Mouse (Mus musculus) limb, embryonic 11.5 days (tissue): ENCODE results near the gene Prepl. TPM values are rescaled to one million over a fixed set of nuclear protein-coding genes. Genes with fewer than 3 reads are reported as not detected.

ENCODE experiments used
- ATAC-seq: fragments of 200-750 bp; cut with Nextera tagmentation; 2 replicates; pipeline ENCODE4 v1.8.0; 2017; ENCODE audit warnings: low read depth; ENCODE audit not compliant: insufficient number of reproducible peaks, low FRiP score, low TSS enrichment
- DNase-seq: peaks from one replicate; pipeline ENCODE4 v3.0.0-alpha.2; 2015; ENCODE audit warnings: low spot score
- H3K27ac ChIP-seq: fragments of 300-500 bp; sonication (generic); replicated peaks from 2 replicates; pipeline ENCODE4 v1.5.1; 2014; ENCODE audit warnings: low read depth, mild to moderate bottlenecking, low read length
- H3K27me3 ChIP-seq: fragments of 300-500 bp; sonication (generic); 2 replicates; pipeline ENCODE4 v1.6.1; 2014; ENCODE audit warnings: mild to moderate bottlenecking, low read length, mixed read lengths; ENCODE audit not compliant: control insufficient read depth, insufficient read depth
- H3K36me3 ChIP-seq: fragments of 300-500 bp; sonication (generic); 2 replicates; pipeline ENCODE4 v1.6.1; 2014; ENCODE audit warnings: mild to moderate bottlenecking, low read length, moderate library complexity, mixed read lengths; ENCODE audit not compliant: control insufficient read depth, insufficient read depth
- H3K4me1 ChIP-seq: fragments of 300-500 bp; sonication (generic); 2 replicates; pipeline ENCODE4 v1.6.1; 2014; ENCODE audit warnings: low read length, mixed read lengths; ENCODE audit not compliant: control insufficient read depth, insufficient read depth
- H3K4me2 ChIP-seq: fragments of 300-500 bp; sonication (generic); 2 replicates; pipeline ENCODE4 v1.6.1; 2014; ENCODE audit warnings: low read depth, mild to moderate bottlenecking, moderate library complexity; ENCODE audit not compliant: severe bottlenecking
- H3K4me3 ChIP-seq: fragments of 300-500 bp; sonication (generic); 2 replicates; pipeline ENCODE4 v1.5.1; 2014; ENCODE audit warnings: low read depth, low read length
- H3K9ac ChIP-seq: fragments of 300-500 bp; sonication (generic); 2 replicates; pipeline ENCODE4 v1.6.1; 2014; ENCODE audit warnings: mild to moderate bottlenecking, low read length
- H3K9me3 ChIP-seq: fragments of 300-500 bp; sonication (generic); 2 replicates; pipeline ENCODE4 v1.6.1; 2016; ENCODE audit warnings: low read length; ENCODE audit not compliant: control insufficient read depth
- WGBS: fragments of 180-500 bp; shearing (Covaris S2); extraction: QIAGEN DNeasy Blood & Tissue Kit; methylation state at CpG from one replicate; pipeline ENCODE4 v1.1.7; 2014; 5-methylcytosine and 5-hydroxymethylcytosine counted together
- polyA plus RNA-seq: library from polyadenylated mRNA; unstranded; fragments of >200 nt; fragmentation: Nextera tagmentation; extraction: Ambion mirVana; gene quantifications from 2 replicates; pipeline ENCODE4 v1.2.1, GENCODE M21; 2014

Prepl gene
- polyA plus RNA-seq, 1 experiment from 2014 or later, result 35.3 TPM

GRCm38 (mm10) chr17:85067331-85067730, 22.7 kb downstream of the Prepl start:
- DNase-seq (no peak), ATAC-seq (no peak)
- Histone ChIP-seq H3K4me3 (no peak overlapping the region), H3K27ac (no peak overlapping the region), H3K27me3 (no peaks in the 10 kb centered on the region), H3K36me3 (peaks cover 7% of the 10 kb centered on the region), H3K9me3 (no peaks in the 10 kb centered on the region), H3K4me1 (no peaks in the 10 kb centered on the region), H3K9ac (no peak overlapping the region), H3K4me2 (no peak overlapping the region)
- WGBS, result 92% methylated on average over 7 of the region's 7 CpGs

- 93% methylated on average over 7 of the region's 7 CpGs for WGBS
- H3K9me3 ChIP-seq, result no peaks in the 10 kb centered on the region
Measured at GRCm38 (mm10) chr17:85063560-85063959, 26.5 kb downstream of the Prepl start.

GRCm38 (mm10) chr17:85059136-85059535, 30.9 kb downstream of the Prepl start:
- ATAC-seq (no peak), DNase-seq (no peak)
- H3K4me1 ChIP-seq, result no peaks in the 10 kb centered on the region
- H3K36me3 ChIP-seq, result no peaks in the 10 kb centered on the region
- WGBS, result 88% methylated on average over 6 of the region's 6 CpGs
- H3K4me2 ChIP-seq, result no peak overlapping the region
- no peak overlapping the region for H3K4me3 ChIP-seq
- no peaks in the 10 kb centered on the region for H3K9me3 ChIP-seq
- no peaks in the 10 kb centered on the region for H3K27me3 ChIP-seq
- H3K9ac ChIP-seq, result no peak overlapping the region
- H3K27ac ChIP-seq, result no peak overlapping the region

More at GRCm38 (mm10) chr17:85063560-85063959, 26.5 kb downstream of the Prepl start:
- Histone ChIP-seq H3K4me3 (no peak overlapping the region), H3K27ac (no peak overlapping the region), H3K36me3 (peaks cover 7% of the 10 kb centered on the region), H3K4me2 (no peak overlapping the region), H3K4me1 (no peaks in the 10 kb centered on the region), H3K27me3 (no peaks in the 10 kb centered on the region), H3K9ac (no peak overlapping the region)
- DNase-seq, result no peak
- ATAC-seq, result no peak

DNA sequence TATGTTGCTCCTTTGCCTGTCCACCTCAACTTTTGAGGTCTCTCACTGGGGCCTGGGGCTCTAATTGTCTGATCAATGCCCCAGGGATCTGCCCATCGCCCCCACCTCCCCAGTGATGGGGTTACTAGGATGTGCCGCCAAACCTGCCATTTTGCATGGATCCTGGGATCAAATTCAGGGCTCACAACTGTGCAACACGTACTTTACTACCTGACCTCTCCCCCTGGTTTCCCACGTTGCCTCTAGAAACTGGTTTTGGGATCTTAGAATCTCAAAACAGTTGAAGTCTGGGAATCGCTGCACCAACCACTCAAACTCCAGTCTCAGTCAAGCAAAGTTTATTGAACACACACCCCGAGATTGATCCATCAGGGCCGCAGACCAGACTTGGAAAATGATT, 31.8 kb downstream of the Prepl start:
- H3K27ac ChIP-seq, result no peak overlapping the region
- no peak overlapping the region for H3K9ac ChIP-seq
- WGBS, result 91% methylated on average over 7 of the region's 7 CpGs
- DNase-seq (no peak), ATAC-seq (no peak)
- H3K27me3 ChIP-seq, result no peaks in the 10 kb centered on the region
- H3K36me3 ChIP-seq, result no peaks in the 10 kb centered on the region
- H3K9me3 ChIP-seq, result no peaks in the 10 kb centered on the region
- H3K4me1 ChIP-seq, result no peaks in the 10 kb centered on the region
- no peak overlapping the region for H3K4me3 ChIP-seq
- no peak overlapping the region for H3K4me2 ChIP-seq

DNA sequence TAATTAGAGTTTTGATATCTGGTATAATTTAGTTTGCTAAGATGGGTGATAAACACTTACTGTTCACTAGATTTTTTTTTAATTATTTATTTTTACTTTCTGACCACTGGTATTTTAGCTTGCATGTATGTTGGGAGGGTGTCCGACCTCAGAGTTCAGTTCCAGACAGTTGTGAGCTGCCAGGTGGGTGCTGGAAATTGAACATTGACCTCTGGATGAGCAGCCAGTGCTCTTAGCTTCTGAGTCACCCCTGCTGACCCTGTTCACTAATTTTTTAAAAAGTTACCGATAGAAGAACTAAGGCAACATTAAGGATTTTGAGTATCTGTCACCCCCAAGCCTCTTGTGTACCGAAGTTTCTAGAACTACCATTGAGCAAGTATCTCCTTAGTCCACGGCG, 41.7 kb downstream of the Prepl start:
- DNase-seq (no peak), ATAC-seq (no peak)
- no peaks in the 10 kb centered on the region for H3K36me3 ChIP-seq
- H3K4me3 ChIP-seq, result no peak overlapping the region
- H3K9ac ChIP-seq, result no peak overlapping the region
- no peak overlapping the region for H3K27ac ChIP-seq
- WGBS, result 93% methylated on average over 5 of the region's 5 CpGs
- no peaks in the 10 kb centered on the region for H3K27me3 ChIP-seq
- H3K9me3 ChIP-seq, result no peaks in the 10 kb centered on the region
- no peak overlapping the region for H3K4me2 ChIP-seq
- no peaks in the 10 kb centered on the region for H3K4me1 ChIP-seq

DNA sequence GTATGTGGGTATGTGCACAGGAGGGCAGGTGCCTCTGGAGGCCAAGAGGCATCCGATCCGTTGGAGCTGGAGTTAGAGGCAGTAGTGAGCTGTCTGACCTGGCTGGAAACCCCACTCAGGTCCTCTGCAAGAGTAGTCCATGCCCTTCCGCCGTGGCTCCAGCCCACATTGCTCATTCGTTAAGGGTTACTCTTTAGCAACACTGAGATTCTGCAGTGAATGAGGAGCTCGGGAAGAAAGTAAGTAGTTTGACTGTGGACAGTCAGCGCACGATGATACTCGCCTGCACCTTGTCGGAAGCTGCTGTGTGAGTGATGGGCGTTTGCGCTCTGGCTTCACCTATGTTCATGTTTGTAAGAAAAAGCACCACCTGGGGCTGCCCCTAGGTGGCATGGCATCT, 44.9 kb downstream of the Prepl start:
- no peaks in the 10 kb centered on the region for H3K9me3 ChIP-seq
- WGBS, result 86% methylated on average over 12 of the region's 12 CpGs

DNA sequence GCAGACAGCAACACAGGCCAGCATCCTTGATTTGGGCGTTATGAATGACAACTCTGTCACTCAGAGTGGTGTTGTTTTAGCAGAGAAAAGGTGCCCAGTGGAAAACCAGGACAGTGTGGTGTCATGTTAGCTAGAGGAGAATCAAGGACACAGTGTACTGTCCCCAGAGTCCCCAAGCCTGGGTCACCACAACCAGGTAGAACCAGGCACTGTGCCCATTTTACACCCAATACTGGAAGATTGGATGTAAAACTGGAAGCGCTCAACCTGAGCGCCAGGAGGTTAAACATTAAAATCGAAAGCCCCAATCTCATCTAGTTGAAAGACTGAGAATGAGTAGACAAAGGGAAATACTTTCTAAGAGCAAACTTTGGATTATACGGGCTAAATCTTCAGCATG, 45.6 kb downstream of the Prepl start:
- WGBS, result 93% methylated on average over 5 of the region's 5 CpGs
- H3K4me1 ChIP-seq, result no peaks in the 10 kb centered on the region
- H3K4me3 ChIP-seq, result no peak overlapping the region
- no peak overlapping the region for H3K4me2 ChIP-seq
- no peak overlapping the region for H3K27ac ChIP-seq
- H3K9ac ChIP-seq, result no peak overlapping the region
- H3K27me3 ChIP-seq, result no peaks in the 10 kb centered on the region
- no peaks in the 10 kb centered on the region for H3K9me3 ChIP-seq
- ATAC-seq (no peak), DNase-seq (no peak)
- H3K36me3 ChIP-seq, result no peaks in the 10 kb centered on the region

More for the DNA sequence above, 44.9 kb downstream of the Prepl start:
- no peaks in the 10 kb centered on the region for H3K36me3 ChIP-seq
- no peak for DNase-seq
- ATAC-seq, result no peak
- H3K9ac ChIP-seq, result no peak overlapping the region
- H3K4me1 ChIP-seq, result no peaks in the 10 kb centered on the region
- no peaks in the 10 kb centered on the region for H3K27me3 ChIP-seq
- no peak overlapping the region for H3K27ac ChIP-seq
- H3K4me2 ChIP-seq, result no peak overlapping the region
- no peak overlapping the region for H3K4me3 ChIP-seq

- no peaks in the 10 kb centered on the region for H3K4me1 ChIP-seq
- H3K27me3 ChIP-seq, result no peaks in the 10 kb centered on the region
- H3K9me3 ChIP-seq, result no peaks in the 10 kb centered on the region
- ATAC-seq (no peak), DNase-seq (no peak)
- H3K9ac ChIP-seq, result no peak overlapping the region
- WGBS, result 81% methylated on average over 6 of the region's 6 CpGs
- H3K36me3 ChIP-seq, result no peaks in the 10 kb centered on the region
- H3K4me2 ChIP-seq, result no peak overlapping the region
- H3K4me3 ChIP-seq, result no peak overlapping the region
- no peak overlapping the region for H3K27ac ChIP-seq
Measured at GRCm38 (mm10) chr17:85043404-85043816, 46.6 kb downstream of the Prepl start.

- Histone ChIP-seq H3K27ac (no peak overlapping the region), H3K4me3 (no peak overlapping the region), H3K9me3 (no peaks in the 10 kb centered on the region), H3K27me3 (no peaks in the 10 kb centered on the region), H3K9ac (no peak overlapping the region), H3K4me1 (no peaks in the 10 kb centered on the region), H3K36me3 (no peaks in the 10 kb centered on the region), H3K4me2 (no peak overlapping the region)
- WGBS, result 89% methylated on average over 6 of the region's 6 CpGs
- ATAC-seq (no peak), DNase-seq (no peak)
Measured at GRCm38 (mm10) chr17:85042419-85042818, 47.6 kb downstream of the Prepl start.
